Mouse (Mus musculus) embryo, embryonic 10.5 days (tissue): ENCODE data around the gene Palm.
A peak's percentile ranks its signal among the peaks of the same experiment; 100 is the strongest.

ENCODE experiments used
- DNase-seq: peaks from one replicate; pipeline ENCODE4 v3.0.0-alpha.2; 2015; ENCODE audit warnings: low spot score

The Palm gene

DNA sequence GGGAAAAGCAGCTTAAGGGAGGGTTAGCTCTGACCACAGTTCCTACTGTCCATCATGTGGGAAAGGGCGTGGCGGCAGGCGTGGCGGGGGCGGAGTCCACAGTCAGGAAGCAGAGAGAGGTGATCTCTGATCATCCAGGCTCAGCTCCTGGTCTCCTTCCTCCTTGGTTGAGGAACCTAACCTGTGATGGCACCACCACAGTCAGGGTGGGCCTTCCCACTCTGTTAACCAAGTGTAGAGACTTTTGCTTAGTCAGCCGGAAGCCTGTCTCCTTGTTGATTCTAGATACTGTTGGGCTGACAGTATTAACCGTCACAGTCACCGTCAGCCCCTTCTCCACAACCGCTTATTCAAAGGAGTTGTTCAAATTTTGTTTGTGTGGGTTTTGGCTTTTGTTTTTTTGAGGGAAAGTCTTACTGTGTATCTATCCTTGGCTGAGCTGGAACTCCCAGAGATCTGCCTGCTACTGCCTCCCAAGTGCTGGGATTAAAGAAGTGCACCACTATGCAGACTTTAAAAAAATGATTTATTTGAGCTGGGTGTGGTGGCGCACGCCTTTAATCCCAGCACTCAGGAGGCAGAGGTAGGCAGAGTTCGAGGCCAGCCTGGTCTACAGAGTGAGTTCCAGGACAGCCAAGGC is 5.0 kb downstream of the Palm start:
- DNase-seq, result no peak

DNA sequence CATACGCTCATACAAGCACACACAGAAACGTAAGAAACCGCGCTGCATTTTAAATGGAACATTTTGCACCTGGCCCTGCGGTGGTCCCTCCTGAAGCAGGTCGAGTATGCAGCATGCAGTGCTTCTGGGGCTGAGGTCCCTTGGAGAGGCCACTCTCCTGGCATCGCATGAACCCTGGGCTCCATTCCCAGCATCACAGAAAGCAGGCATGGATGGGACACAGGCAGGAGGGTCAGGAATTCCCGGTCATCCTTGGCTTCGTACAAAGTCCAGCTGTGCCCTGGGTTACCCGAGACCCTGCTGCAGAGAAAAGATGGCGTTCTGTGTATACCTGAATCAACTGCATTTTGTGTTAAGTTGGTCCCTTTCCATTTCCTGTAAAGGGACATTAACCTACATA is 7.1 kb downstream of the Palm start:
- DNase-seq, result no peak

DNA sequence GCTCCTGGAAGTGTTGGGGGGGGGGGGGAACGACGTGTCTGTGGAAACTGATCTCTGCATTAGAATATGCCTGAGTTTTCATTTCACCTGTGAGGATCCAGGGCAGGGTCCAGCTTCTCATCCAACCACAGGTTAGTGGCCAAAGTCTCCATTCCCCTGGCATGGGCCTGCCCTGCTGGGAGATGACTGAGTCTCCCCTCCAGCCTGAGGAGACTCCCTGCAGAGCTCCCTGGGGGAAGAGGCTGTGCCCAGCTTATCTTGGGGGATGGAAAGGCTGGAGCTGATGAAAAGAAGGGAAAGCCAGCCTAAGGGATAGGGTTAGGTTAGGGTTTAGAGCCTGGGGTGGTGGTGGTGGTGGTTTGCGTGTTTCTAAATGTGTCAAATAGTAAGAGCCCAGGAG is 8.5 kb downstream of the Palm start:
- no peak for DNase-seq

DNA sequence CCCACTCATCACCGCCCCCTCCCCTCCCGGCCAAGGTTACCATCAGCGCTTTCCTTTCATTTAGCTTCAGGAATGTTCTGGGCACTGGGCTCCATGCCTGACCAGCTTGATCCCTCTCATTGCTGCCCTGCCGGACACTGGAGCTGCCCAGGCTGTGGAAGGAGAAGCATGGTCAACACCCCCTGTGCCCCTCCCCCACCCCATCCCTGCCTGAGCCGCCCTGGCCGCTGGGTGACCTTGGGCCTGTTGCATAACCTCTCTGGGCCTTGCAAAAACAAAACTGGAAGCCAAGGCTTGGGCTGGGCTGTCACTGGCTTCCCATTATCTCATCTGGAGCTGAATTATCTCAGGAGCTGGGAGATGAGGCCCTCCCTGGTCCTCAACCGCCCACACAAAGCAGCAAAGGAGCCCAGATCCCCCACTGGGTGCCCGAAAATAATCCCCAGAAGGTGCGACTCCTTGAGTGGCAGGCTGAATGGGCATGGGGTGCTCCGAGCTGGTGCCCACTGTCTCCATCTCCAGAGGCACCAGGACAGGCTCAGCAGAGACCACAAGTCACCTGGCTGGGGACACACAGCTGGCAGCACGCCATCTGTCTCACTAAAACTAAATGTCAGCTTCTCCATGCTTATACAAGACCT is 9.1 kb downstream of the Palm start:
- DNase-seq, result peak; percentile 29

DNA sequence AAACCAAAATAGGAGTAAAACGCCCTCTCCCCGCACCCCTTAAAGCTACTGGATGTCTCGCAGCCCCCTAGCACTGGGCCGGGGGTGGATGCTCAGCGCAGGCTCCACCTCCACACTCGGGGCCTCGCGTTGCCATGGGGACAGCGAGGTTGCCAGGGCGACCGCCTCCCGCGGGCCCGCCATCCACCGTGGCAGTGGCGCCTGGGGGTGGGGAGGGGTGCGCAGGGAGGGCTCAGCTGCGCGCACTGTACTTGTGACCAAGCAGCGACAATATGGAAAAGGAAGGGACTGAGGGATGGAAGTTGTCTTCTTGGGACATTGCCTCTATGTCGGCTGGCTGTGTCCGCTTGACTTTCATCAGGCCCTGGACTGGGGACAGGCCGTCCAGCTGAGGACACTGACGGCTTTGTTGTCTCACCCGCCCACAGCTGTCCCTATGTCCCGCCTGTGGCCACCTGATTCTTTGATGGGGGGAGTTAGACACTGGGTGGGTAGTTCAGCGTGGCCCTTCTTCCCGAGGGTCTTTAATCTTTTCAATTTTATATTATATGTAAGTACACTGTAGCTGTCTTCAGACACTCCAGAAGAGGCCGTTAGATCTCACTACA is 10.4 kb downstream of the Palm start:
- peak; percentile 86 for DNase-seq

DNA sequence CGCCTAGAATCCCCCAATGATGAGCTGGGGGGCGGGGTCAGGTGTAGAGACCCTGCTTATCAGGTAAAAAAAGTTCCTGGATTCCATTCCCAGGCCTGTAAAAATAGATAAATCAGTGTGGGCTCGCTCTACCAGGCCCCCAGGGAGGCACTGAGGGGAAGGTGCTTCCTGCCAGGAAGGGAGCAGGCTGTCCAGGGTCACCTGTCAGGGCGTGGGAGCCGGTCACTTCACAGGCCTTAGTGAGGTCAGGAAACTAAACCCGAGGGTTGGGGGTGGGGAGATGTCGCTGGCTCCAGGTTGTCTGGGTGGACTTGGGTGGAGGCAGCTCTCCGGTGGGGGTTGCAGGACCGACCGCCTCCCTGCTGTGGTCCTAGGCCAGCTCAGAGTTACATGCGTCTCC is 12.3 kb downstream of the Palm start:
- DNase-seq, result no peak

DNA sequence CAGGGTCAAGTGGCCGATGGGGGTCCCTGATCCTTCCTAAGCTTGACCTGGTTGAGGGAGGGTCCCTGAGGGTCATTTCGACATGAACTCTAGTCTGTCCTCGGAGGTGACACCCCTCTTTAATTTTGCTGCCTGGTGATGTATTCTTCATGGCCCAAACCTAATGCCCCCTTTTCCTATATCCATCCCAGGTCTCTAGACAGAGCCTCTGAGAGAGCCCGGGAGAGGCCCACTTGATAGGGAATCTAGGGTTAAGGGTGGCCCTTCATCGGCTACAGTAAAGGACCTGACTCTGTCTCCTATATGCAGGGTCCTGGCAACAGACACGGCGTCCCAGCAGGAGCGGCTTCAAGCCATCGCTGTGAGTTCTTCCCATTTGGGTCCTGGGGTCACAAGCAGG is 13.0 kb downstream of the Palm start:
- DNase-seq, result no peak

DNA sequence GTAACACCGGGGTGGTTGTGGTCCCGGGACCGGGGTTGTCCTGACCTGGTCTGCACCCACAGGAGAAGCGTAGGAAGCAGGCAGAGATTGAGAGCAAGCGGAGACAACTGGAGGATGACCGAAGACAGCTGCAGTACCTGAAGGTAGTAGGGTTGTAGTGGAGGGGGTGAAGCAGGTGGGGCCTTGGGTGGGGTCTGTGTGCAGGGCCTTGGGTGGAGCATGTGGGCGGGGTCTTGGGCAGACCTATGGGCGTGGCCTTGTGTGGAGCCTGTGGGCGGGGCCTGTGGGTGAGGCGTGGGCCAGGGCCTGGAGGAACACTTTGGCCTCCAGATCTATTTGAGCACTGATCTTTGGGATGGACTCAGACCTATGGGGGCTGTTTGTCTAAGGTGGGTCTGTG is 13.6 kb downstream of the Palm start:
- DNase-seq, result no peak

DNA sequence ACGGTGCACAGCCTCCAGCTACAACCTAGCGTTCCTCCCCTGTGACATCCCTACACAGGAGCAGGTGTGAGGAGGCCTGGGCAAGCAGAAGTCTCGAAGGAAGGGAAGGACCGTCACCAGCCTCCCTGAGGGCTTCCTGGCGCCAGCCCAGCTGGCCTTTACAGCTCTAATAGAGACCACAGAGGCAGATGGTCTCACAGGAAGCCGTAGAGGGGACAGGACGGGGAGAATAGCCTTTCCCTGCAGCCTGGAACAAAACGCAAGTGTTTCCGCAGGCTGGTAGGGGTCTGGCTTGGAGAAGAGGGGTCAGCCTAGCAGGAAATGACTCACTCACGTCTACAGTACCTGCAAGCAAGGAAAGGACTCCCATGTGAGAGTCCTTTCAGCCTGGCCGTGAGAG is 14.5 kb downstream of the Palm start:
- no peak for DNase-seq

DNA sequence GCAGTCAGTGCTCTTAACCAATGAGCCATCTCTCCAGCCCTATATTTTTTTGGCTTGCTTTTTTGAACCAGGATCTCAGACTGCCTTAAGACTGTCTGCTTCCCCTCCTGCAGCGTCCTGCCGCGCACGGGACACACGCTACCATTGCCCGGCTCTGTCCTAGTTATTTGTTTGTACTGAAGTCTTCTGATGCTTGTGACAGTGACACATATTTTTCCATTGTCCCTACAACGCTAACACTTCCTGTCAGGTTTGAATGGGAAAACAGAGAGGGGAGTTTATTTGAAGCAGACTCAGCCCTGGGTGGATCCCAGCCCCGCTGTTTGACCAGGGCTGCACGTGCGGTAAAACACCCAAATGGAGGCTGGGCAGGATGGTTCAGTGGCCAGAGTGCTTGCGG is 15.4 kb downstream of the Palm start:
- DNase-seq, result no peak

DNA sequence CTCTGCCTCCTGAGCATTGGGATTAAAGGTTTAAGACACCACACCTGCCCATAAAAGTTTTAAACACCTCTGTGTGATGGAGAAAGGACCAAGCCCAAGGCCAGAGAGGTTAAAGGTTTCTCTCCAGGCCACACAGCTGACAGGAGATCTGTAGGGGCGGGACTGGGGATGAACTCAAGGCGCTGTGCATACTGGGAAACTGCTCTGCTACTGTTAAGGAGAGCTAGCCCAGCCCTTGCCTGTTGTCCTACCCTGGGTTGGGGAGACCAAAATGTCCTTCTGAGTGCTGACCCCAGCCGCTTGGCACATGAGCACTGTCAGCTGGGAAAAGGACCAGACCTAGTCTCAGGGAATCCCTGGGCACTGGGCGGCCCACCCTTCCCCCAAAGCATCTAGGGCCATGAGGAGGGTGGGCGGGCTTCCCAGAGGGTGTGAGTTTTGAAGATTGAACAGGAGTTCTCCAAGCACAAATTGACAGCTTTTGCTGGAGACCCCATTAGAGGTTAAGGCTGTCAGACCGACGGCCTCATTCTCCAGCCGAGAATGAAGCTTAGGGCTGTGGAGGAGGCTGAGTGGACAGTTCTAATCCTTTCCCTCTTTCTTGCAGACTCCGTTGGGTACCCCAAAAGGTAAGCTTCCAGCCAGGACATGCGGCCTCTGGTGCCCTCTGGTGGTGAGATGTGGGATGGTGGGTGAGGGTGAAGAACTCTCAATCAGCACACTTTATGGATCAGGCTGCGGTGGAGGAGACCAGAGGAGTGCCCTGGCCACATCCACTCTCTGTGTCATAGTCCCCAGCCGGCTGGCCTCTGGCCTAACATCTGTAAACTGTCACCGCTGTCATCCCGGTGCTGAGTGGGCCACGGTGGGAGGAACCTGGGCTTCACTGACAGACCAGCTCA is 18.6 kb downstream of the Palm start:
- peak; percentile 88 for DNase-seq

DNA sequence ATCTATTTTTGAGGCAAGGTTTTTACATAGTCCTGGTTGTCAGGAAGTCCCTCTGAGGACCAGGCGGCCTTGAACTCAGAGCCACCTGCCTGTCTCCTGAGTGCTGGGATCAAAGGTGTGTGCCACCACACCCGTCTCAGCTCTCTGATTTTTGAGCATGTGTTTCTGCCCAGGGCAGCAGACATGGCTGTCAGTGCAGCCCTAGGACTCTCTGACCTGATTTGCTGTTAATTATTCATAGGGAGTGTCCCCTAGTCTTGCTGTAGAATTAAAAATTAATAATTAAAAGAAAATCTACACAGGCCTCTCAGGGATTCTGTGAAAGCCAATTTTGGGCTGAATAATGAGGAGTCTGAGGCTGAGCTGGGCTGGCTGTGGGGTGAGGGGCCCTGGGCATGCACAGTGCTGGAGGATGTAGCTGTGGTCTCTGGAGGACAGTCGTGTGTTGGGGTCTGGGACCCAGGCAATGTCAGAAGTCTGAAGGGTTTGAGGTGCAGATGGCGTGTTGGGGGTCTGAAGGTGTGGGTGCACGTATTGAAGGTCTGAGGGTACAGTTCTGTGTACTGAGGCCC is 21.0 kb downstream of the Palm start:
- DNase-seq, result no peak

DNA sequence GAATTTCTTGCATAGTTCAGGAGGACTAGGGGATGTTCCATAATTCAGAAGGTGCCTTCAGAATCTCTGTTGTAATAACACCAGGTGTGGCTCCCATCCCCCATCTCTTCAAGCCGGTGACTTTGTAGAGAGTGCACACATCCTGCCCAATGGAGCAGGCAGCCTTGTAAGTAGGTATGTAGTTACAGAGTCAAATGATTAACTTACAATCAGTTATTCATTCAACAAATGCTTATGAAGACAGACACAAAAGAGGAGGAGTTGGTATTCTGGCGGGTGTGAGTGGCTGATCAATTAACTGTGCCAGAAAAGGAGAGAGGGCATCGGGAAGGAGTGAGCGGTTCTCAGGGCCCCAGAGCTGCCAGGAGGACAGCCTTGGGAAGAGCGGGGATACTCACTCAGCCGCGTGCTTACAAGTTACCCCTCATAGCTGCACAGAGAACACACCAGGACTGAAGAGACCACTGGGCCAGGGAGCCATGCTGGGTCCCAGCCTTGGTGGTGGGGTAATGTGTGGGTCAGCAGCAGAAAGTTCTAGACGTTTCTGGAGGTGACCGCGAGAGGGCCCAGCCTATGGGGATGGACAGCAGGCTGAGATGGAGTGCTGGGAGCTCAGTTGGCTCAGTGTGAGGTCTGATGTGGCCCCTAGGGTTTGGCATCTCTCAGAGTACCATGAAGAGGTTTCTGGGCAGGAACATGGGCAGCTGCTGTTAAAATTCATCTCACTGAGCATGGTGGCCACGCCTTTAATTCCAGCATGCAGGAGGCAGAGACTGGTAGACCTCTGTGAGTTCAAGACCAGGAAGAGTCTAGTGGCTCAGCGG is 22.5 kb downstream of the Palm start:
- no peak for DNase-seq

DNA sequence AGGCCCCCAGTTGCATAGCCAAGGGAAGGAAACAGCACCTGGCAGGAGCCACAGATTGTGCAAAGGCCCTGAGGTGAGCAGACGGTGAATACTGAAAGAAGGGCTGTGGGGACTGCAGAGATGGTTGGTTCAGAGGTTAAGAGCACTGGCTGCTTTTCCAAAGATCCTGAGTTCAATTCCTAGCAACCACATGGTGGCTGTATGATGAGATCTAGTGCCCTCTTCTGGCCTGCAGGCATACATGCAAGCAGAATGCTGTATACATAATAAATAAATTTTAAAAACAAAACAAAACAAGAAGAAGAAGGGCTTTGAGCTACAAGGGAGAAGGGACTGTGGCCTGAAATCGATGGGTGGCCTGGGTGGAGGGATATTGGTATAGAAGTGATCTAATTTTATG is 23.7 kb downstream of the Palm start:
- no peak for DNase-seq

DNA sequence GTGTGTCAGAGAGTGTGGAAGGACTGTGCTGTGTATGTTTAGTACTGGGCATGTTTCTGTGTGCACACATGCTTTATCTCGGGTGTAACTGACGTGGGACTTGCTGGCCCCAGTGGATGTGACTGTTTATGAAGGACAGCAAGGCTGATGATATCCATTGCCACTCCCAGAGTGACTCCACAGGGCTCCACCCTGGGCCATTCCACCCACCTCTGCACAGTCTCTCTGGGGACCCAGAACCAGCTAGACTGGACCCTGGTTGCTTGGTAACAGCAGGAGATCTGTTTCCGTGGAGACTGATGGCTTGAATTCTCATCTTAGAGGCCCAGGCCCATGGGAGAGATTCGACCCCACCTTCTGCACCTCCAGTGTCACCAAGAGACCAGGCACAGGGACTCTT is 24.9 kb downstream of the Palm start:
- no peak for DNase-seq

DNA sequence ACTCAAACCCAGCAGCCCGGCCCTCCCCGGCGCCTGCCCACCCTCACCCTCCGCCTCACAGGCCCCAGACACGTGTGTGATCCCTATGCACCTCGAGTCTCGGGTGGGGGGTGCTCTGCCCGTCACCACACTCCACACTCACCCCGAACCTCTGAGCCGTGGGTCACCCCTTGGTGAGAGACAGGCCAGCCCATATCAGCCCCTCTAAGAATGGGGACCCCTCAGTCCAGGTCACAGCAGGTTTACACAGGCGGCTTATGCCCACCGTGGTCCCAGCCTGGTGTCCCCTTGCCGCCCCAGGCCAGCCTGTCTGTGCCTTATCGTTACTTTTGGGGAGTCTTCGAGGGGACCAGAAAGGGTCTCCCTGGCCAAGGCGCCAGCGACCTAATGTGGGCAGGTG is 26.2 kb downstream of the Palm start:
- no peak for DNase-seq

DNA sequence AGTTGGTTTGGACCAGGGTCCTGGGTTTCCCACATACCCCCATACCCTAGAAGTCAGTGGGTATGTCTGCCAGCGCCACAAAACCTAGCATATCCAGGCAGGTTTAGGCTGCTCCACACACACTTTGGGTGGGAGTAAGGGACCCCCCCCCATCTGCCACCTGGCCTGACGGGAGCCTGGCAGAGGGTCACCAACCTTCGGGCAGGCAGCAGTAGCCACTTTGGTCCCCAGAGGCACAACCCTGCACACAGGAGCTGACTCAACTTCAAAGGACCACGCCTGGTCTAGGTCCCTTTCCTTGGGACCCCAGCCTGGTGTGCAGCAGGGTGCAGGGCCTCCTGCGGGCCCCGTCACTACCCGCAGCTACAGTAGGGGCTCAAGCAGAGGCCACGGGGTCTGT is 26.9 kb downstream of the Palm start:
- DNase-seq, result no peak

DNA sequence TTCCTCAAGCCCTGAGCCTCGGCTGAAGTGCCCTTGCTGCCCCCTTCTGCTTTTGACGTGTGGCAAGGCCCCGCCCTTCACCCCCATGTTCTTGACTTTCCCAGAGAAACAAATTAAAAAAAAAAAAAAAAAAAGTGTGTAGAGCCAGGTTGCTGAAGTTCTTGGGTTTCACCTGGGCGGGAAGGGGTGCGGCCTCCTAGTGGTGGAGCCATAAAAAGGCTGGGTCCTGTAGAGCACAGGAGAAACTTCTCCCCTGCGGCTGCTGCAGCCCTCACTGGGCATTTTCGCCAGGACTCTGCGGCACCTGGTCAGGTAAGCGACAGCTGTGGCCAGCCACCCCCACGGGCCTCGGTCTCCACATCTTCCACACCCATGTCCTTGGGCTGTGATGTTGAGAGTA is 27.4 kb downstream of the Palm start, which contains the start of gene Misp:
Misp (plus strand) TSS at position 208 of the 400 bp plus-strand sequence.
- no peak for DNase-seq

DNA sequence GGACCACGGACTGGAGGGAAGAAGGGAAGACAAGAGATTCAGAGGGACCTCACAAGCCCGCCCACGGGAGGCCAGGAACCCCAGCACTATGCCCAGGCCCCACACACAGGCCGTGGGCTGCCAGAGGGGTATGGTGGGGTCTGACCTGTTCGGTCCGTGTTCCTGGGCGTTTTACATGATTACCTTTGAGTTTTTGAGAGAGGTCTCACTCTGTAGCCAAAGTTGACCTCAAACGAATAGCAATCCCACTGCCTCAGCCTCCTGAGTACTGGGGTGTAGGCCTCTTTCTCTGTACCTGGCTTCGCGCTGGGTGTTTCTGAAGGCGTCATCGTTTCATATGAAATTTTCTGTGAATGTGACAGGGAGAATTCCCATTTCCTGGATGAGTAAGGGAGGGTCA is 28.4 kb downstream of the Palm start:
- no peak for DNase-seq

DNA sequence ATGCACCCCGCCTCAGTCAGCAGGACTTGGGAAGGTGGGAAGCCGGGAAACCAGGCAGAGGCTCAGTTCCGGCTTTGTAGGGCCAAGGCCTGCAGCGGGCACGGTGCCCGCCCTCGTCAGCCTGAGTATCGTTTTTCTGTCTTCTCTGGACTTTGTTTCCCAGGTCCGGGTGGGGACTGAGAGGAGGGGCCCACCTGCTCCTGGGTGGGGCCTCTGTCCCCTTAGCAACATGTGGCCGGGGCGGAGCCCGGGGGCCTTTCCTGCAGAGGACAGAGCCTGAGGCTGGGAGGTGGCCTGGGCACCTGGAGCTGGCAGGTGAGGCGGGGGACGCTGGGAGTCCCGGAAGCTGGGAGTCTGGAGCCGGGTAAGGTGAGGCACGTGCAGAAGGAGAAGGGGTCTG is 29.0 kb downstream of the Palm start:
- no peak for DNase-seq

DNA sequence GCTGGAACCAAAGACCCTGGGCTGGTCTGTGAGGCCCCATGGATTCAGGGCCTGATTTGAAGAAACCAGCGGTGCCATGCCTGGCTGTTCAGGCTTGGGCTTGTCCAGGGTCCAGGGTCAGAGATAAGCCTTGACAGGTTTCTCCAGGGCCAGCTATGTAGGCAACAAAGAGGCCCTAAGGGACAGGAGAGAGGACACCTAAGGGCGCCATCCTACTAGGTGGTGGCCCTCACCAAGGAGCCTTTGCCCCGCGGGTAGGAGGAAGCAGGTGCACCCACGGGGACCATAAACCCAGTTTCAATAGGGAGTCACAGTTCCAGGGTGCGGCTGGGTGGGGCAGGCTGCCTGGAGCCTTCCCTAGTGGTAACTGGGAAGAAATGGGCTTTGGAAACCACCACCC is 29.6 kb downstream of the Palm start:
- no peak for DNase-seq

DNA sequence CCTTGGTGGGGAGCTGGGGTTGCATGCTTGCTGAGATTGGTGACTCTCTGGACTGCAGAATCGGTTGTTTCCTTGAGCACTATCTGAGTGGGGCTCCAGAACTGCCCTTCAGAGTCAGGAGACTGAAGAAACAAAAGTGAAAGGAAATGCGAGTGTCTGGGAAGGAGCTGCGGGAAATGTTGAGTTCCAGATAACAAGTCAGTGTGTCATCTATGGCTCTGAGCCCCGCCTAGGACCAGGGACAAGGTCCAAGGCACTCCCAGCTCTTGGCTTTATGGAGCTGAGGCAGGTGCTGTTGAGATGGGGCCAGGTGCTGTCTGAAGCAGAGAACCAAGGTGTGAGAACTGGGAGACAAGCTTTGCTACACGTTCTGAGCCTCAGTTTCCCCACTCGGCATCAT is 31.0 kb downstream of the Palm start:
- DNase-seq, result no peak
